Mouse (Mus musculus): ENCODE results near the gene Osbpl6. TPM values are rescaled to one million over a fixed set of nuclear protein-coding genes. Genes with fewer than 3 reads are reported as not detected.

Osbpl6 gene
- polyA plus RNA-seq, 1 experiment from 2014 or later: 17.8 TPM

DNA sequence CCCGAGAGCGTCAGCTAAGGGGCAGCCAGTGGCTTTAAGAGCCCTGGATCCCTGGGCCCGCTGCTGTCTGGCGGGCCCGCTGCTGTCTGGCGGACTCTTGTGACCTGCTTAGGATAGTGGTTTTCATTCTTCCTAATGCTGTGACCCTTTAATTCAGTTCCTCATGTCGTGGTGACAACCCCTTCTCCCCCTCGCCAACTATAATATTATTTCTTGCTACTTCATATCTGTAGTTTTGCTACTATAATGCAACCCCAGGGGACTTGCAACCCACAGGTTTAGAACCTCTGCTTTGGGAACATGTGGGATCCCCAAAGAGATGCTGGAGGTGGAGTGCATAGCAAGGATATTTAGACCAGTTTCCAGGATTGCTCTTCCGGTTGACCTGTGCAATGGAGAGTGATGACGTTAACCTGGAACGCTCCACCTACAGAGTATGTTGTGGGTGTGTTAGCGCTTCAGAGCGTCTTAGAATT, 242.4 kb downstream of the Osbpl6 start:
- Histone ChIP-seq H3K9me3 (ENCODE audit: low read length) (no peaks in the 10 kb centered on the region), H3K36me3 (ENCODE audit: insufficient read depth, low read length) (0 out of 2 replicates have a peak, but pooled peaks cover 4% of the 10 kb centered on the region), H3K27me3 (ENCODE audit: insufficient read depth, low read length) (no peaks in the 10 kb centered on the region), H3K9ac (replicated peaks; ENCODE audit: low read length) (peak overlapping the region; percentile 71), H3K4me2 (replicated peaks; ENCODE audit: low read depth, low read length) (peak overlapping the region; percentile 83), H3K4me1 (ENCODE audit: insufficient read depth, low read length) (peaks cover 17% of the 10 kb centered on the region), H3K4me3 (ENCODE audit: low read length) (peak overlapping the region; percentile 72), H3K27ac (ENCODE audit: low read length) (peak overlapping the region; percentile 90)
- WGBS: 29% methylated on average over 13 of the region's 13 CpGs
- ATAC-seq (ENCODE audit: low FRiP score, low TSS enrichment): peak; percentile 35; the same call in 1 of the 2 replicates

Small RNA genes within 50 kb of the gene (microRNA-seq; reads per million reads assigned to microRNA genes)
- gene Gm23164: not detected

Other genes with a start within 250 kb of the Osbpl6 start
- 0.91 and 1.5 TPM in 2 replicates for gene Pde11a, start 67.7 kb upstream of the Osbpl6 start, polyA plus RNA-seq (2015; fragmentation: Nextera tagmentation; extraction: Ambion mirVana)
- not detected in 2 replicates for gene Cyct, start 46.1 kb upstream of the Osbpl6 start, polyA plus RNA-seq (2015; fragmentation: Nextera tagmentation; extraction: Ambion mirVana)
- gene Rbm45, start 36.5 kb upstream of the Osbpl6 start, polyA plus RNA-seq (2015; fragmentation: Nextera tagmentation; extraction: Ambion mirVana): 14.5 and 16.9 TPM in 2 replicates
- 78.9 and 80.6 TPM in 2 replicates for gene Prkra, start 241.5 kb downstream of the Osbpl6 start, polyA plus RNA-seq (2015; fragmentation: Nextera tagmentation; extraction: Ambion mirVana)
- gene Pjvk, start 242.0 kb downstream of the Osbpl6 start, polyA plus RNA-seq (2015; fragmentation: Nextera tagmentation; extraction: Ambion mirVana): 2.3 and 2.6 TPM in 2 replicates

Measured in kidney, embryonic 16.5 days (tissue).